Mouse (Mus musculus) intestine, embryonic 15.5 days (tissue): ENCODE data around the gene Triobp. TPM values are rescaled to one million over a fixed set of nuclear protein-coding genes. Genes with fewer than 3 reads are reported as not detected.
"Not testable (repeated sequence)": the region's sequence is repeated elsewhere in the genome, so short reads cannot be mapped to it uniquely, and the experiment has no call there.

Experiments
- ATAC-seq: fragments of 200-750 bp; cut with Nextera tagmentation; 2 replicates; pipeline ENCODE4 v1.8.0; 2017; ENCODE audit warnings: moderate TSS enrichment, moderate library complexity
- H3K27ac ChIP-seq: fragments of 300-500 bp; sonication (generic); 2 replicates; pipeline ENCODE4 v1.5.1; 2015; ENCODE audit warnings: mild to moderate bottlenecking, inconsistent platforms
- H3K27me3 ChIP-seq: fragments of 300-500 bp; sonication (generic); replicated peaks from 2 replicates; pipeline ENCODE4 v1.6.1; 2015; ENCODE audit warnings: inconsistent platforms
- H3K36me3 ChIP-seq: fragments of 300-500 bp; sonication (generic); 2 replicates; pipeline ENCODE4 v1.6.1; 2015; ENCODE audit warnings: inconsistent platforms
- H3K4me1 ChIP-seq: fragments of 300-500 bp; sonication (generic); replicated peaks from 2 replicates; pipeline ENCODE4 v1.6.1; 2015; ENCODE audit warnings: inconsistent platforms
- H3K4me2 ChIP-seq: fragments of 300-500 bp; sonication (generic); replicated peaks from 2 replicates; pipeline ENCODE4 v1.6.1; 2015; ENCODE audit warnings: mild to moderate bottlenecking, inconsistent platforms
- H3K4me3 ChIP-seq: fragments of 300-500 bp; sonication (generic); replicated peaks from 2 replicates; pipeline ENCODE4 v1.5.1; 2015; ENCODE audit warnings: inconsistent platforms
- H3K9ac ChIP-seq: fragments of 300-500 bp; sonication (generic); 2 replicates; pipeline ENCODE4 v1.6.1; 2015; ENCODE audit warnings: inconsistent platforms
- H3K9me3 ChIP-seq: fragments of 300-500 bp; sonication (generic); 2 replicates; pipeline ENCODE4 v1.6.1; 2016; ENCODE audit warnings: inconsistent platforms
- WGBS: fragments of 180-500 bp; shearing (Covaris S2); methylation state at CpG from one replicate; pipeline ENCODE4 v1.1.7; 2015; 5-methylcytosine and 5-hydroxymethylcytosine counted together
- polyA plus RNA-seq: library from polyadenylated mRNA; unstranded; fragments of >200 nt; fragmentation: Nextera tagmentation; extraction: Ambion mirVana; gene quantifications from 2 replicates; pipeline ENCODE4 v1.2.1, GENCODE M21; 2015

The Triobp gene
- polyA plus RNA-seq, 1 experiment from 2014 or later, result 51.5 TPM

GRCm38 (mm10) chr15:79028823-79029484, 81.4 kb downstream of the Triobp start:
- H3K36me3 ChIP-seq, result no peaks in the 10 kb centered on the region
- H3K4me1 ChIP-seq, result peaks cover 42% of the 10 kb centered on the region
- no peaks in the 10 kb centered on the region for H3K27me3 ChIP-seq
- no peaks in the 10 kb centered on the region for H3K9me3 ChIP-seq
- 20% methylated on average over 16 of the region's 16 CpGs for WGBS
- peak overlapping the region; percentile 99 for H3K9ac ChIP-seq
- ATAC-seq, result no peak
- H3K4me2 ChIP-seq, result peak overlapping the region; percentile 85
- peak overlapping the region; percentile 98 for H3K27ac ChIP-seq
- peak overlapping the region; percentile 85 for H3K4me3 ChIP-seq

GRCm38 (mm10) chr15:79029519-79030241, 82.2 kb downstream of the Triobp start:
- Histone ChIP-seq H3K9me3 (no peaks in the 10 kb centered on the region), H3K36me3 (no peaks in the 10 kb centered on the region), H3K9ac (peak overlapping the region; percentile 99), H3K27me3 (no peaks in the 10 kb centered on the region), H3K4me2 (peak overlapping the region; percentile 85), H3K4me1 (peaks cover 42% of the 10 kb centered on the region), H3K4me3 (peak overlapping the region; percentile 85), H3K27ac (peak overlapping the region; percentile 82)
- no peak for ATAC-seq
- WGBS, result 2% methylated on average over 11 of the region's 11 CpGs

GRCm38 (mm10) chr15:79030551-79031435, 83.3 kb downstream of the Triobp start:
- peak overlapping the region; percentile 82 for H3K27ac ChIP-seq
- WGBS, result under 1% methylated on average over 52 of the region's 52 CpGs

GRCm38 (mm10) chr15:79031908-79032307, 84.4 kb downstream of the Triobp start:
- H3K27ac ChIP-seq, H3K9me3 ChIP-seq, H3K36me3 ChIP-seq, ATAC-seq, H3K27me3 ChIP-seq, H3K9ac ChIP-seq: not testable (repeated sequence)
- WGBS, result 85% methylated on average over 5 of the region's 5 CpGs
- Histone ChIP-seq H3K4me1 (peaks cover 23% of the 10 kb centered on the region), H3K4me3 (0 out of 2 replicates have a peak overlapping the region, but pooled peaks have one; percentile 10), H3K4me2 (peak overlapping the region; percentile 85)

More at GRCm38 (mm10) chr15:79030551-79031435, 83.3 kb downstream of the Triobp start:
- peaks cover 32% of the 10 kb centered on the region for H3K4me1 ChIP-seq
- no peaks in the 10 kb centered on the region for H3K9me3 ChIP-seq
- H3K4me3 ChIP-seq, result peak overlapping the region; percentile 85
- peak overlapping the region; percentile 99 for H3K9ac ChIP-seq
- peak; percentile 88 for ATAC-seq
- peak overlapping the region; percentile 85 for H3K4me2 ChIP-seq
- no peaks in the 10 kb centered on the region for H3K36me3 ChIP-seq
- H3K27me3 ChIP-seq, result no peaks in the 10 kb centered on the region

GRCm38 (mm10) chr15:79037913-79038328, 90.4 kb downstream of the Triobp start:
- no peaks in the 10 kb centered on the region for H3K36me3 ChIP-seq
- H3K4me3 ChIP-seq, result no peak overlapping the region
- WGBS, result 11% methylated on average over 14 of the region's 14 CpGs
- H3K4me1 ChIP-seq, result peaks cover 35% of the 10 kb centered on the region
- no peak overlapping the region for H3K9ac ChIP-seq
- 0 out of 2 replicates have a peak overlapping the region, but pooled peaks have one; percentile 24 for H3K27ac ChIP-seq
- H3K9me3 ChIP-seq, result no peaks in the 10 kb centered on the region
- H3K4me2 ChIP-seq, result peak overlapping the region; percentile 7
- peaks cover 20% of the 10 kb centered on the region for H3K27me3 ChIP-seq
- ATAC-seq, result peak; percentile 55

- 77% methylated on average over 10 of the region's 10 CpGs for WGBS
- Histone ChIP-seq H3K27me3 (peaks cover 24% of the 10 kb centered on the region), H3K4me3 (no peak overlapping the region), H3K4me1 (peaks cover 40% of the 10 kb centered on the region), H3K9me3 (no peaks in the 10 kb centered on the region), H3K27ac (0 out of 2 replicates have a peak overlapping the region, but pooled peaks have one; percentile 0), H3K36me3 (no peaks in the 10 kb centered on the region), H3K9ac (no peak overlapping the region), H3K4me2 (peak overlapping the region; percentile 7; the same call in 1 of the 2 replicates)
- ATAC-seq, result no peak
Observed at GRCm38 (mm10) chr15:79038331-79038730, 90.8 kb downstream of the Triobp start.

- Histone ChIP-seq H3K27me3 (peaks cover 28% of the 10 kb centered on the region), H3K4me1 (peaks cover 44% of the 10 kb centered on the region), H3K9me3 (no peaks in the 10 kb centered on the region), H3K4me2 (no peak overlapping the region; the same call in 1 of the 2 replicates), H3K4me3 (no peak overlapping the region), H3K27ac (no peak overlapping the region), H3K36me3 (no peaks in the 10 kb centered on the region), H3K9ac (peak overlapping the region; percentile 8; the same call in 1 of the 2 replicates)
- ATAC-seq, result peak; percentile 72
- WGBS, result 18% methylated on average over 7 of the region's 7 CpGs
Observed at GRCm38 (mm10) chr15:79038853-79039252, 91.3 kb downstream of the Triobp start.

- H3K4me2 ChIP-seq, result peak overlapping the region; percentile 98
- H3K4me1 ChIP-seq, result peaks cover 54% of the 10 kb centered on the region
- H3K9me3 ChIP-seq, result no peaks in the 10 kb centered on the region
- WGBS, result 15% methylated on average over 24 of the region's 24 CpGs
- H3K27ac ChIP-seq, result peak overlapping the region; percentile 79
- H3K27me3 ChIP-seq, result peaks cover 28% of the 10 kb centered on the region
- peak overlapping the region; percentile 41 for H3K9ac ChIP-seq
- peak; percentile 29 for ATAC-seq
- H3K36me3 ChIP-seq, result no peaks in the 10 kb centered on the region
- H3K4me3 ChIP-seq, result peak overlapping the region; percentile 38
Observed at GRCm38 (mm10) chr15:79040501-79041416, 93.2 kb downstream of the Triobp start.

GRCm38 (mm10) chr15:79041585-79041984, 94.1 kb downstream of the Triobp start, which contains the start of gene Galr3:
TSS of gene Galr3 (plus strand) at chr15:79041885.
- Histone ChIP-seq H3K4me3 (peak within 1 kb of the TSS; percentile 53), H3K4me2 (peak within 1 kb of the TSS; percentile 98), H3K36me3 (no peaks in the 10 kb centered on the region), H3K9me3 (no peaks in the 10 kb centered on the region), H3K9ac (peak within 1 kb of the TSS; percentile 62), H3K4me1 (peaks cover 54% of the 10 kb centered on the region), H3K27ac (peak within 1 kb of the TSS; percentile 79), H3K27me3 (peaks cover 28% of the 10 kb centered on the region)
- no peak for ATAC-seq
- WGBS, result 65% methylated on average over 6 of the region's 6 CpGs

- H3K27ac ChIP-seq, result 0 out of 2 replicates have a peak overlapping the region, but pooled peaks have one; percentile 30
- H3K9ac ChIP-seq, result peak overlapping the region; percentile 62
- peak overlapping the region; percentile 53 for H3K4me3 ChIP-seq
- H3K36me3 ChIP-seq, result no peaks in the 10 kb centered on the region
- H3K4me1 ChIP-seq, result peaks cover 50% of the 10 kb centered on the region
- peaks cover 28% of the 10 kb centered on the region for H3K27me3 ChIP-seq
- ATAC-seq, result 0 out of 2 replicates have a peak, but pooled peaks have one; percentile 7
- WGBS, result under 1% methylated on average over 105 of the region's 105 CpGs
- H3K4me2 ChIP-seq, result peak overlapping the region; percentile 98
- H3K9me3 ChIP-seq, result no peaks in the 10 kb centered on the region
Observed at GRCm38 (mm10) chr15:79042721-79043491, 95.4 kb downstream of the Triobp start.
